Mouse (Mus musculus): ENCODE measurements at regions not wholly inside any gene's neighbourhood (a gene's known extent, or its start where the extent isn't known, plus 50 kb on each side); places are given as distances from the start of the nearest gene placed in this dataset.

DNA sequence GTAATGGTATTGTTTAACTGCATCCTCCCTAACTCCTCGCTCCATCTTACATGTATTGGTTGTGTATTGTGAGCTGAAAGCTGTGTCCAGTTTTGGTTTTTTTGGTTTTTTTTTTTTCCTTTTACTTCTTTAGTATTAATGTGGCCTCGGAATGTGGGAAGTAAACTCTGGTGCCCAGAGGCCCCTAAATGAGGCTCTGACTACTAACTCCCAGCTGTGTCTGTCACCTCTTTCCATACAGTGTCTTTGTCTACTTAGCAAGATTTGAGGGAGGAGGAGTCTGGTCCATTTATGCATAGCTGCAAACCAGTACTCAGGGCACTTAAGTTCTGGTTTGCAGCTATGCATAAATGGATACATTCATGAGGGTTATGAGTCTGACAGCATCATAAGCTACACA is 181.9 kb downstream of the Hlx start:
- H3K9me3 ChIP-seq = no peaks in the 10 kb centered on the region
- H3K4me2 ChIP-seq (replicated peaks) = no peak overlapping the region
- H3K36me3 ChIP-seq = no peaks in the 10 kb centered on the region
- H3K9ac ChIP-seq (replicated peaks) = no peak overlapping the region
- H3K27ac ChIP-seq (replicated peaks) = no peak overlapping the region
- no peak overlapping the region for H3K4me3 ChIP-seq
- no peaks in the 10 kb centered on the region for H3K4me1 ChIP-seq
- H3K27me3 ChIP-seq = no peaks in the 10 kb centered on the region
- 89% methylated on average over 2 of the region's 2 CpGs for WGBS
- no peak for ATAC-seq (ENCODE audit: low FRiP score, low read depth)

DNA sequence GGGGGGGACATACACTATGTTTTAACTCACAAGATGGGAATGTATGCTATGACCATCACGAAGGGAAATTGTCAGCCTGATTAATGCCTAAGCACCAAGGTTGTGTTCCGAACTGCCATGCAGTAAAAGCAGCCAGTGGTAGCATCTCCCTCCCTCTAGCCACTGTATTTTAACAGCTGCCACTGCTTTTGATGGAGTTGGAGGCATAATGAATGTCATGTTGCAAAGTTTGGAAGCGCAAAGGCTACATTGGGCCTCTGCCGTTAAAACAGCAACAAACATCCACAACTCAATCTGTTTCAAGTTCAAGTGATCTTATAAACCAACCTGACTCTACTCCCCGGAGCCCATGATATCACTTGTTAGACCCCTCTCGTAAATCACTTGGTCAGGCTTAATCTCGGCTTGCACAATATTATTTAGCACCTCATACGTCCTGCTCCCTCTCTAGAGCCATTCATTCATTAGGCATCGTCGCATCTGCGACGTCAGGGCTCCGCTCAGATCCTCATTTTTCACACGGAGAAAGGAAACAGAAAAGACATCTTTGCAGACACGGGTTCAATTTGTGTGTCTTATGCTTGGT is 184.7 kb downstream of the Hlx start:
- Histone ChIP-seq H3K4me1 (no peaks in the 10 kb centered on the region), H3K27ac (replicated peaks) (no peak overlapping the region), H3K36me3 (no peaks in the 10 kb centered on the region), H3K4me3 (no peak overlapping the region), H3K9ac (replicated peaks) (no peak overlapping the region), H3K4me2 (replicated peaks) (no peak overlapping the region), H3K9me3 (no peaks in the 10 kb centered on the region), H3K27me3 (no peaks in the 10 kb centered on the region)
- ATAC-seq (ENCODE audit: low FRiP score, low read depth) = no peak
- WGBS = 88% methylated on average over 15 of the region's 15 CpGs

- no peak overlapping the region for H3K27ac ChIP-seq (replicated peaks)
- no peak overlapping the region for H3K4me3 ChIP-seq
- H3K9me3 ChIP-seq = no peaks in the 10 kb centered on the region
- H3K36me3 ChIP-seq = no peaks in the 10 kb centered on the region
- no peak overlapping the region for H3K9ac ChIP-seq (replicated peaks)
- ATAC-seq (ENCODE audit: low FRiP score, low read depth) = no peak
- H3K4me1 ChIP-seq = no peaks in the 10 kb centered on the region
- WGBS = 93% methylated on average over 5 of the region's 5 CpGs
- no peak overlapping the region for H3K4me2 ChIP-seq (replicated peaks)
- H3K27me3 ChIP-seq = no peaks in the 10 kb centered on the region
Measured at GRCm38 (mm10) chr1:184546140-184546661, 186.2 kb downstream of the Hlx start.

DNA sequence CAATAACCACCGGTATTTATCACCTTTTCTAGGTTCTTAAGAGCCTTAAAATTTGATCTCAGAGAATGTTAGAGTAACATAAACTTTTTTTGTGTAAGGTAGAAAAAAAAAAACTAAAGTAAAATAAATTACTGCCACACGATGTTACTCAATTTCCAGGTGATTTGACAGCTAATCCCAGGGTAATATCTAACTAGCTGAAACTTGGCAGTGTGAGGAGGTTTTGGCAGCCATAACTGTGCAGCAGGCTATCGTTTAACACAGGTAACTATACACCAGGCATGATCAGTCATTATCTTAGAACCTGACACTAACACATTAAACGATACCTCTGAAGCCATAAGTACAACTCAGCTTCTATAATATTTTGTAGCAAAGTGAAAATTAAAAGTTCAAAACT is 187.3 kb downstream of the Hlx start:
- H3K4me2 ChIP-seq (replicated peaks) = no peak overlapping the region

GRCm38 (mm10) chr1:184542321-184543115 is 189.9 kb downstream of the Hlx start:
- no peak overlapping the region for H3K4me3 ChIP-seq
- ATAC-seq (ENCODE audit: low FRiP score, low read depth) = no peak
- H3K36me3 ChIP-seq = no peaks in the 10 kb centered on the region
- no peak overlapping the region for H3K4me2 ChIP-seq (replicated peaks)
- no peaks in the 10 kb centered on the region for H3K4me1 ChIP-seq
- H3K27me3 ChIP-seq = no peaks in the 10 kb centered on the region
- no peaks in the 10 kb centered on the region for H3K9me3 ChIP-seq
- H3K9ac ChIP-seq (replicated peaks) = no peak overlapping the region
- H3K27ac ChIP-seq (replicated peaks) = no peak overlapping the region
- WGBS = 89% methylated on average over 11 of the region's 11 CpGs

More for the DNA sequence above, 187.3 kb downstream of the Hlx start:
- 88% methylated on average over 4 of the region's 4 CpGs for WGBS
- Histone ChIP-seq H3K27me3 (no peaks in the 10 kb centered on the region), H3K9ac (replicated peaks) (no peak overlapping the region), H3K27ac (replicated peaks) (no peak overlapping the region), H3K9me3 (no peaks in the 10 kb centered on the region), H3K4me3 (no peak overlapping the region), H3K36me3 (no peaks in the 10 kb centered on the region), H3K4me1 (no peaks in the 10 kb centered on the region)
- ATAC-seq (ENCODE audit: low FRiP score, low read depth) = no peak

- no peaks in the 10 kb centered on the region for H3K27me3 ChIP-seq
- ATAC-seq (ENCODE audit: low FRiP score, low read depth) = no peak
- no peak overlapping the region for H3K27ac ChIP-seq (replicated peaks)
- H3K4me3 ChIP-seq = no peak overlapping the region
- H3K4me2 ChIP-seq (replicated peaks) = no peak overlapping the region
- WGBS = 86% methylated on average over 7 of the region's 7 CpGs
- H3K4me1 ChIP-seq = no peaks in the 10 kb centered on the region
- H3K9ac ChIP-seq (replicated peaks) = no peak overlapping the region
- no peaks in the 10 kb centered on the region for H3K9me3 ChIP-seq
- H3K36me3 ChIP-seq = no peaks in the 10 kb centered on the region
Measured at GRCm38 (mm10) chr1:184539818-184540217, 192.6 kb downstream of the Hlx start.

DNA sequence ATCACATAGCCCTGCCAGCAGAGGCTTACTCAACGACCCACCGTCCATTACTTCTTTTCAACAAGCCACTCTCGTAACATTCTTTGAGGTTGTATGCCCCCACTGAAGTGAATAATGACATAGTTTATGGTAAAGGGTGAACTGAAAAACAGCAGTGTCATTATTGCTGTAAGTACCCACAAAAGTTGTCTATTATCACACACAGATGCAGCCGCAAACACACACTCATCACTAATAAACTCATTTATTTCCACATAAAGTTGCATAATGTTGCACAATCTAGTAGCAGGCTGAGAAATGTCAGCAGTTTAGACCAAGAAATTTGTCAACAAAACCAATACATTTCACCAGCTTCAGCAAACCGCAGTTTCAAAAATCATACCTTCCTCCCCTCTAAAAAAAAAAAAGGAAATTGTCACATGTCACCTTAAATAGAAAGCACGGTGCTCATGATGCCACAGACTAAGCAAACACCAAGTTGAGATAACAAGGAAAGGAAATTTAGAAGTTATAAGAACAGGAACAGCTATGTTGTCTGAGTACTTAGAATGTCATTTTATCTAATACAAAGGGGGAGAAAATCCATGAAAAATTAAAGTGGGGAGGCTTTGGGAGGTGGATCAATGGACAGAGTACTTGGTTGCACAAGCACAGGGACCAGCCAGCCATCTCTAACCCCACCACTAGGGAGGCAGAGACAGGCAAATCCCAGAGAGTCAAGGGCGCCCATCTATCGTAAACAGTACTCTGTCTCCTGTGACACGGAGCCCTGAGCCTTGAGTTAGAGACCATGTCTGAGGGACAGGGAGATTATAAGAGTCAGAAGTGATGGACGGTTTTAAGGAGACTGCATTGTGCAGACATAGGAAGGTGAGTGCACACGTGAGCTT is 195.9 kb downstream of the Hlx start:
- H3K4me2 ChIP-seq (replicated peaks) = no peak overlapping the region
- H3K27me3 ChIP-seq = no peaks in the 10 kb centered on the region
- WGBS = 90% methylated on average over 11 of the region's 11 CpGs
- H3K9ac ChIP-seq (replicated peaks) = no peak overlapping the region
- no peaks in the 10 kb centered on the region for H3K36me3 ChIP-seq
- no peak overlapping the region for H3K4me3 ChIP-seq
- H3K4me1 ChIP-seq = no peaks in the 10 kb centered on the region
- H3K27ac ChIP-seq (replicated peaks) = no peak overlapping the region
- no peak for ATAC-seq (ENCODE audit: low FRiP score, low read depth)
- no peaks in the 10 kb centered on the region for H3K9me3 ChIP-seq

- H3K4me1 ChIP-seq = no peaks in the 10 kb centered on the region
- H3K9ac ChIP-seq (replicated peaks) = no peak overlapping the region
- no peak overlapping the region for H3K27ac ChIP-seq (replicated peaks)
- no peaks in the 10 kb centered on the region for H3K9me3 ChIP-seq
- no peak for ATAC-seq (ENCODE audit: low FRiP score, low read depth)
- H3K4me2 ChIP-seq (replicated peaks) = no peak overlapping the region
- no peak overlapping the region for H3K4me3 ChIP-seq
- H3K27me3 ChIP-seq = no peaks in the 10 kb centered on the region
- no peaks in the 10 kb centered on the region for H3K36me3 ChIP-seq
- 100% methylated on average over 3 of the region's 3 CpGs for WGBS
Measured at GRCm38 (mm10) chr1:184535691-184536090, 196.7 kb downstream of the Hlx start.

GRCm38 (mm10) chr1:184534511-184534910 is 197.9 kb downstream of the Hlx start:
- WGBS = 84% methylated on average over 4 of the region's 4 CpGs
- Histone ChIP-seq H3K9ac (replicated peaks) (no peak overlapping the region), H3K4me1 (no peaks in the 10 kb centered on the region), H3K9me3 (no peaks in the 10 kb centered on the region), H3K27me3 (no peaks in the 10 kb centered on the region), H3K27ac (replicated peaks) (no peak overlapping the region), H3K4me3 (no peak overlapping the region), H3K4me2 (replicated peaks) (no peak overlapping the region), H3K36me3 (no peaks in the 10 kb centered on the region)
- no peak for ATAC-seq (ENCODE audit: low FRiP score, low read depth)

DNA sequence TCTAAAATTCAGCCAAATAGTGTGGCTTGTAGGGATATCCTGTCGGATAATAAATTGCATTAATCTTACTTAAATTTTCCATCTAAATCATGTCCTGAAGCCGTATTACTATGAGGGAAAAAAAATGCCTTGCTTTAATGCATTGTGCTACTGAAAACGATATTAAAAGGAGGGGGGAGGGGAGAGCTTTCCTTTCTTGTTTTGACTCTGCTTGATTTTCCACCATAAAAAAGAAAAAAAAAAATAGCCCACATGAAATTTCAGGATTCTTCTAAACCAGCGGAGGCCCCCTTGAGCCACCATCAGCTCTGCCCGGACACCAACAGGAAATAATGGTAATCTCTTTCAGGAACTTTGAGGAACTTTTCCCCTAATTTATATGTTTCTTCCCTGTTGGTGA is 198.5 kb downstream of the Hlx start:
- Histone ChIP-seq H3K4me3 (no peak overlapping the region), H3K9ac (replicated peaks) (no peak overlapping the region), H3K27ac (replicated peaks) (no peak overlapping the region), H3K9me3 (no peaks in the 10 kb centered on the region), H3K27me3 (no peaks in the 10 kb centered on the region), H3K36me3 (no peaks in the 10 kb centered on the region), H3K4me2 (replicated peaks) (no peak overlapping the region), H3K4me1 (no peaks in the 10 kb centered on the region)
- no peak for ATAC-seq (ENCODE audit: low FRiP score, low read depth)
- WGBS = 89% methylated on average over 5 of the region's 5 CpGs

DNA sequence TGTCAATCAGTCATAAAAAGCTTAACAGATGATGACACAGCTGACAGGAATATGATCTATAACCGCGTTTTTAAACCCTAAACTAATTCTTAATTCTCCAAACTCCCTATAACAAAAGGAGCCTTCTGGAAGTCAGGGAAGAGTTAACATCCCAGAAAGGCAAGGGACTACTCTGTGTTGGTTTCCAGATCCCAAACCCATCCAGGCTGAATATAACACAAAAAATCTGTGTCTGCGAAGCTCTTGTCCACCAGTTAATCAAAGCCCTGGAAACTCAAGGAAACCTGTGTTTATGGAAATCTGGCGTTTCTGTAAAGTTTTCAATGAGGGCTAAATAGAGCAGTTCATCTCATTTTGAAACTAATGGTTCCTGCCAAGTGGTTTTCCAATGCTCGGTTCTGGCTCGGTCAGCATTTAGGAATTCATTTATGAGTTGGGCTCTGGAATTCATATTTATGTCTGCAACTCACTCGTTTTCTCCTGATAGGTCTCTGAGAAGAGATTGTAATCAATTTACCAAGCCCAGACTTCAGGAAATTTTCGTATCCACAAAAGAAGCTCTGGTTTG is 199.8 kb downstream of the Hlx start:
- H3K36me3 ChIP-seq = no peaks in the 10 kb centered on the region
- no peak overlapping the region for H3K4me2 ChIP-seq (replicated peaks)
- H3K27ac ChIP-seq (replicated peaks) = no peak overlapping the region
- no peaks in the 10 kb centered on the region for H3K4me1 ChIP-seq
- no peaks in the 10 kb centered on the region for H3K9me3 ChIP-seq
- ATAC-seq (ENCODE audit: low FRiP score, low read depth) = no peak
- H3K27me3 ChIP-seq = no peaks in the 10 kb centered on the region
- no peak overlapping the region for H3K4me3 ChIP-seq
- H3K9ac ChIP-seq (replicated peaks) = no peak overlapping the region
- 87% methylated on average over 8 of the region's 8 CpGs for WGBS

Measured in midbrain, embryonic 12.5 days (tissue).